Comparison of ENCODE assay signal across 23 mouse cellular contexts in the genomic region with DNA sequence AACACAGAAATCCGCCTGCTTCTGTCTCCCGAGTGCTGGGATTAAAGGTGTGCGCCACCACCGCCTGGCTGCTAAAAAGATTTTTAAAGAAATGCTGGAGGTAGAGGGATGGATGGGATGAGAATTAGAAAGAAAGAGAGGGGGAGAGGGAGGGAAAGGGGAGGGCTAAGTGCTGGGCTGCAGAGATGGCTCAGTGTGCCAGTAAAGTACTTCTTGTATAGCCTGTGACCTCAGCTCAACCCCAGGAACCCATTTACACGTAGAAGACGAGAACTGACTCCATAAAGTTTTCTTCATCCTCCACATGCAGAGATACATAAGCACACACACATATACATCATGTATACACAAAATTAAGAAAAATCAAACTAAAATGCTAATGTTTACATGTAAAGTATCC. TPM values are rescaled to one million over a fixed set of nuclear protein-coding genes. Genes with fewer than 3 reads are reported as not detected.
A peak's percentile ranks its signal among the peaks of the same experiment; 100 is the strongest.
DNase-seq lines count a peak whose midpoint lies in the region; ATAC-seq and TF ChIP-seq lines count a peak whose summit lies in the region.
"Had no signal": no experiment of that assay in that cellular context is flagged by ENCODE, and none has a peak within 500 bp of the region (broad histone marks: within the 10 kb centered on the region; RNA-seq: fewer than 3 reads in every experiment).

No protein-coding gene starts in this region.

- no peak overlapping the region for H3K4me2 ChIP-seq in liver, embryonic 12.5 days
- H3K4me2 ChIP-seq in liver, embryonic 11.5 days: no peak overlapping the region
- no peak overlapping the region for H3K4me2 ChIP-seq in stomach, postnatal 0 days (replicated peaks; ENCODE audit: low read depth)
- H3K4me2 ChIP-seq: embryonic facial prominence, embryonic 12.5 days; forebrain, embryonic 13.5 days; forebrain, embryonic 15.5 days had no signal

- H3K27me3 ChIP-seq in liver, embryonic 12.5 days (replicated peaks): no peaks in the 10 kb centered on the region
- no peaks in the 10 kb centered on the region for H3K27me3 ChIP-seq in liver, embryonic 11.5 days (replicated peaks; ENCODE audit: control insufficient read depth, insufficient read depth, low read length)
- H3K27me3 ChIP-seq in stomach, postnatal 0 days (ENCODE audit: control insufficient read depth, insufficient read depth, low read length): no peaks in the 10 kb centered on the region
- H3K27me3 ChIP-seq: CH12.LX; embryonic facial prominence, embryonic 12.5 days; forebrain, embryonic 13.5 days; forebrain, embryonic 15.5 days; Patski had no signal

- DNase-seq in heart, adult 11 months: peak; percentile 41
- DNase-seq in heart, postnatal 10 days: no peak
- no peak for DNase-seq in liver, embryonic 11.5 days (ENCODE audit: low spot score)
- DNase-seq in stomach, postnatal 0 days (ENCODE audit: low spot score): no peak
- DNase-seq: adrenal gland, adult 8-10 months; adrenal gland, postnatal 14 days; adrenal gland, postnatal 36 days; B cell, adult 2 months; cerebellum, adult 11-12 months; cerebellum, adult 2 months; cerebellum, adult 9-10 months; cerebellum, postnatal 10 days; cerebellum, postnatal 25 days had no signal

- TF ChIP-seq EP300 in stomach, postnatal 0 days (optimal IDR thresholded peaks at IDR 0.05): no peak

- TF ChIP-seq CTCF in stomach, postnatal 0 days (IDR thresholded peaks at IDR 0.05; ENCODE audit: low read depth): no peak

- no peak for ATAC-seq in liver, embryonic 12.5 days
- ATAC-seq in liver, embryonic 11.5 days (replicated peaks; ENCODE audit: low FRiP score): no peak
- peak; percentile 53; the same call in 1 of the 2 replicates for ATAC-seq in stomach, postnatal 0 days (ENCODE audit: low FRiP score, low TSS enrichment)
- ATAC-seq: activated CD4-positive, CD25-positive, alpha-beta regulatory T cell, adult 4 months; CD4-positive, CD25-positive, alpha-beta regulatory T cell, adult 4 months; forebrain, embryonic 13.5 days; forebrain, embryonic 15.5 days; Patski had no signal

- H3K9me3 ChIP-seq in liver, embryonic 12.5 days (replicated peaks): no peaks in the 10 kb centered on the region
- no peaks in the 10 kb centered on the region for H3K9me3 ChIP-seq in liver, embryonic 11.5 days (ENCODE audit: control insufficient read depth, low read length)
- no peaks in the 10 kb centered on the region for H3K9me3 ChIP-seq in stomach, postnatal 0 days (ENCODE audit: control insufficient read depth, low read length)
- H3K9me3 ChIP-seq: embryonic facial prominence, embryonic 10.5 days; embryonic facial prominence, embryonic 12.5 days; forebrain, embryonic 13.5 days; forebrain, embryonic 15.5 days; G1E had no signal

- 0 out of 2 replicates have a peak overlapping the region, but pooled peaks have one; percentile 30 for H3K27ac ChIP-seq in liver, embryonic 12.5 days
- no peak overlapping the region for H3K27ac ChIP-seq in liver, embryonic 11.5 days (ENCODE audit: low read depth, low read length)
- H3K27ac ChIP-seq in stomach, postnatal 0 days (replicated peaks): no peak overlapping the region
- H3K27ac ChIP-seq: embryonic facial prominence, embryonic 10.5 days; embryonic facial prominence, embryonic 12.5 days; forebrain, embryonic 13.5 days; forebrain, embryonic 15.5 days had no signal

- H3K36me3 ChIP-seq in liver, embryonic 12.5 days: peaks cover 38% of the 10 kb centered on the region
- H3K36me3 ChIP-seq in liver, embryonic 11.5 days (ENCODE audit: control insufficient read depth, insufficient read depth, low read length): peaks cover 10% of the 10 kb centered on the region
- peaks cover 3% of the 10 kb centered on the region; the same call in 1 of the 2 replicates for H3K36me3 ChIP-seq in stomach, postnatal 0 days (ENCODE audit: control insufficient read depth, insufficient read depth, low read length)

- no peak overlapping the region for H3K9ac ChIP-seq in liver, embryonic 12.5 days
- H3K9ac ChIP-seq in liver, embryonic 11.5 days (ENCODE audit: low read depth, low read length): no peak overlapping the region
- no peak overlapping the region for H3K9ac ChIP-seq in stomach, postnatal 0 days (ENCODE audit: low read length)
- H3K9ac ChIP-seq: embryonic facial prominence, embryonic 12.5 days; forebrain, embryonic 13.5 days; forebrain, embryonic 15.5 days had no signal

- peaks cover 34% of the 10 kb centered on the region for H3K4me1 ChIP-seq in liver, embryonic 12.5 days
- peaks cover 3% of the 10 kb centered on the region; the same call in 1 of the 2 replicates for H3K4me1 ChIP-seq in liver, embryonic 11.5 days (replicated peaks; ENCODE audit: control insufficient read depth, insufficient read depth, low read length)
- no peaks in the 10 kb centered on the region for H3K4me1 ChIP-seq in stomach, postnatal 0 days (replicated peaks; ENCODE audit: control insufficient read depth, insufficient read depth)
- H3K4me1 ChIP-seq: embryonic facial prominence, embryonic 10.5 days; embryonic facial prominence, embryonic 12.5 days; forebrain, embryonic 13.5 days; forebrain, embryonic 15.5 days had no signal

- 92% methylated on average over 6 of the region's 6 CpGs for WGBS in liver, embryonic 12.5 days (ENCODE audit: insufficient replicate concordance)
- WGBS in liver, embryonic 11.5 days: 92% methylated on average over 6 of the region's 6 CpGs
- 90% methylated on average over 6 of the region's 6 CpGs for WGBS in stomach, postnatal 0 days

- intact Hi-C loops in heart, postnatal 10 days (cut with DNase I): no loop called here

- H3K4me3 ChIP-seq in liver, embryonic 12.5 days: no peak overlapping the region
- no peak overlapping the region for H3K4me3 ChIP-seq in liver, embryonic 11.5 days (ENCODE audit: low read depth, low read length)
- no peak overlapping the region for H3K4me3 ChIP-seq in stomach, postnatal 0 days (ENCODE audit: low read depth, low read length)
- H3K4me3 ChIP-seq: embryonic facial prominence, embryonic 10.5 days; embryonic facial prominence, embryonic 12.5 days; forebrain, embryonic 13.5 days; forebrain, embryonic 15.5 days had no signal

RNA-seq across cellular contexts. Expression of a gene that starts 13.9 kb away (rescaled TPM):
- total RNA-seq in heart, postnatal 10 days (2021): 10 to 100 TPM; 25.8 to 26.7 TPM
- polyA plus RNA-seq in liver, embryonic 12.5 days (2016; fragmentation: Nextera tagmentation; extraction: Ambion mirVana): 35.4 and 38.7 TPM in 2 replicates
- 49.3 and 50.9 TPM in 2 replicates for polyA plus RNA-seq in liver, embryonic 11.5 days (2014; fragmentation: Nextera tagmentation; extraction: Ambion mirVana)
- 29.8 and 31.8 TPM in 2 replicates for polyA plus RNA-seq in stomach, postnatal 0 days (2015; fragmentation: Nextera tagmentation; extraction: Ambion mirVana)

RNA-seq across cellular contexts. Expression of a gene that starts 37.5 kb away (rescaled TPM):
- 10 to 100 TPM; 28.0 to 29.1 TPM for total RNA-seq in heart, postnatal 10 days (2021)
- polyA plus RNA-seq in liver, embryonic 12.5 days (2016; fragmentation: Nextera tagmentation; extraction: Ambion mirVana): 23.5 and 25.1 TPM in 2 replicates
- 42.2 and 45.2 TPM in 2 replicates for polyA plus RNA-seq in liver, embryonic 11.5 days (2014; fragmentation: Nextera tagmentation; extraction: Ambion mirVana)
- polyA plus RNA-seq in stomach, postnatal 0 days (2015; fragmentation: Nextera tagmentation; extraction: Ambion mirVana): 31.1 and 32.1 TPM in 2 replicates

RNA-seq across cellular contexts. Expression of a gene that starts 37.7 kb away (rescaled TPM):
- total RNA-seq in heart, postnatal 10 days (2021): 10 to 100 TPM; 31.8 to 35.8 TPM
- 16.8 and 18.2 TPM in 2 replicates for polyA plus RNA-seq in liver, embryonic 12.5 days (2016; fragmentation: Nextera tagmentation; extraction: Ambion mirVana)
- 27.4 and 29.8 TPM in 2 replicates for polyA plus RNA-seq in liver, embryonic 11.5 days (2014; fragmentation: Nextera tagmentation; extraction: Ambion mirVana)
- 27.2 and 28.0 TPM in 2 replicates for polyA plus RNA-seq in stomach, postnatal 0 days (2015; fragmentation: Nextera tagmentation; extraction: Ambion mirVana)
